Mouse (Mus musculus) kidney, embryonic 14.5 days (tissue): ENCODE results near the gene Shc4. TPM values are rescaled to one million over a fixed set of nuclear protein-coding genes. Genes with fewer than 3 reads are reported as not detected.

Experiments
- ATAC-seq: fragments of 200-750 bp; cut with Nextera tagmentation; 2 replicates; pipeline ENCODE4 v1.8.0; 2017; ENCODE audit warnings: moderate number of reproducible peaks, mild to moderate bottlenecking, moderate TSS enrichment, moderate library complexity; ENCODE audit not compliant: low FRiP score, low TSS enrichment
- H3K27ac ChIP-seq: fragments of 300-500 bp; sonication (generic); 2 replicates; pipeline ENCODE4 v1.5.1; 2014; ENCODE audit warnings: low read depth, mild to moderate bottlenecking, low read length, moderate library complexity, mixed read lengths
- H3K27me3 ChIP-seq: fragments of 300-500 bp; sonication (generic); 2 replicates; pipeline ENCODE4 v1.6.1; 2014; ENCODE audit warnings: mild to moderate bottlenecking, low read length; ENCODE audit not compliant: control insufficient read depth, insufficient read depth
- H3K36me3 ChIP-seq: fragments of 300-500 bp; sonication (generic); 2 replicates; pipeline ENCODE4 v1.6.1; 2014; ENCODE audit warnings: low read length, mixed read lengths; ENCODE audit not compliant: control insufficient read depth, insufficient read depth
- H3K4me1 ChIP-seq: fragments of 300-500 bp; sonication (generic); 2 replicates; pipeline ENCODE4 v1.6.1; 2014; ENCODE audit warnings: low read length, mixed read lengths; ENCODE audit not compliant: control insufficient read depth, insufficient read depth
- H3K4me2 ChIP-seq: fragments of 300-500 bp; sonication (generic); replicated peaks from 2 replicates; pipeline ENCODE4 v1.6.1; 2014; ENCODE audit warnings: low read depth, mild to moderate bottlenecking, low read length
- H3K4me3 ChIP-seq: fragments of 300-500 bp; sonication (generic); 2 replicates; pipeline ENCODE4 v1.5.1; 2014; ENCODE audit warnings: mild to moderate bottlenecking, low read length
- H3K9ac ChIP-seq: fragments of 300-500 bp; sonication (generic); 2 replicates; pipeline ENCODE4 v1.6.1; 2014; ENCODE audit warnings: low read depth, mild to moderate bottlenecking, low read length, moderate library complexity
- H3K9me3 ChIP-seq: fragments of 300-500 bp; sonication (generic); 2 replicates; pipeline ENCODE4 v1.6.1; 2016; ENCODE audit warnings: low read length; ENCODE audit not compliant: control insufficient read depth
- WGBS: fragments of 180-500 bp; shearing (Covaris S2); extraction: QIAGEN DNeasy Blood & Tissue Kit; methylation state at CpG from one replicate; pipeline ENCODE4 v1.1.7; 2014; 5-methylcytosine and 5-hydroxymethylcytosine counted together
- polyA plus RNA-seq: library from polyadenylated mRNA; unstranded; fragments of >200 nt; fragmentation: Nextera tagmentation; extraction: Ambion mirVana; gene quantifications from 2 replicates; pipeline ENCODE4 v1.2.1, GENCODE M21; 2014

The Shc4 gene
- polyA plus RNA-seq, 1 experiment from 2014 or later, result 1.6 TPM

- WGBS, result 68% methylated on average over 4 of the region's 4 CpGs
Measured at GRCm38 (mm10) chr2:125591895-125592294, 132.1 kb downstream of the Shc4 start.

DNA sequence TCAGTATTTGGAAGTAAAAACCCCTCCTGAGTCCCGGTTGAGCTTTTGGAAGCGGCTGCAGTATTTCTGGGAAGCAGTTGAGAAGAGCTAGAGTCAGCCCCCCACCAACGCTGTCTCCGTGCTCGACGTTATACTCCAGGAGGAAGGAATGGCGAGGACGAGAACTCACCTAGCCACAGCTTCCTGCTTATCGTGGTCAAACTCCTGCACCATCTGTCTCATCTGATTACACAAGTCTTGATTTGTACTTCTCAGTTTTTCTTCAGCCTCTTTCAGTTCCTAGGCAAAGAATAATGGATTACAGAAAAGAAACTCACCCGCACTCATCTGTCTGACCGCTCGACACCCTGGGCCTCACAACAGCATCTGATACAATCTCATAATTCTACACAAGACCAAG is 134.7 kb downstream of the Shc4 start:
- Histone ChIP-seq H3K9me3 (no peaks in the 10 kb centered on the region), H3K4me3 (no peak overlapping the region), H3K4me1 (no peaks in the 10 kb centered on the region), H3K36me3 (peaks cover 72% of the 10 kb centered on the region), H3K27ac (no peak overlapping the region), H3K4me2 (no peak overlapping the region), H3K9ac (no peak overlapping the region), H3K27me3 (no peaks in the 10 kb centered on the region)
- ATAC-seq, result no peak
- 92% methylated on average over 12 of the region's 12 CpGs for WGBS

More at GRCm38 (mm10) chr2:125591895-125592294, 132.1 kb downstream of the Shc4 start:
- Histone ChIP-seq H3K27me3 (no peaks in the 10 kb centered on the region), H3K36me3 (peaks cover 64% of the 10 kb centered on the region), H3K9ac (no peak overlapping the region), H3K27ac (no peak overlapping the region), H3K4me3 (no peak overlapping the region), H3K4me1 (no peaks in the 10 kb centered on the region), H3K4me2 (no peak overlapping the region), H3K9me3 (no peaks in the 10 kb centered on the region)
- ATAC-seq, result no peak

DNA sequence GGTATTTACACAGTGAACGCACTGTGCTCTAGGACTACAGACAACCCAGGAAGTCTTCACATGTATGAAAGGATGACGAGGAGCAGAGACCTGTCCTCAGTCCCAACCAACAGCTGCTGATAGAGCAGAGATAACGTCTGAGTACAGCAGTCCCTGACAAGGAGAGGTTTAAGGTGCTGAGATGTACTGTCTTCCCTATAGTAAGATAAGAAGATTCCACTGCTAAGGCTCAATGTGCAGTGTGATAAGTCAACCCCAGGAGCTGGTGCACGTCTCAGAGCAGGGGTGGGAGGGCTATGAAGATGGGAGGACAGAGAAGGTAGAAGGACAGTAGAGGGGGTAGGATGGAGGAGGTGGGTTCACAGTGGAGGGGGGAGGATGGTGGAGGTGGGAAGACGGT is 142.9 kb downstream of the Shc4 start:
- peaks cover 79% of the 10 kb centered on the region for H3K36me3 ChIP-seq

GRCm38 (mm10) chr2:125577670-125578069 is 146.3 kb downstream of the Shc4 start:
- 75% methylated on average over 4 of the region's 4 CpGs for WGBS
- Histone ChIP-seq H3K36me3 (peaks cover 77% of the 10 kb centered on the region), H3K9ac (no peak overlapping the region)

More for the DNA sequence above, 142.9 kb downstream of the Shc4 start:
- no peaks in the 10 kb centered on the region for H3K4me1 ChIP-seq
- no peaks in the 10 kb centered on the region for H3K9me3 ChIP-seq
- H3K4me3 ChIP-seq, result no peak overlapping the region
- H3K4me2 ChIP-seq, result no peak overlapping the region
- no peaks in the 10 kb centered on the region for H3K27me3 ChIP-seq
- 91% methylated on average over 5 of the region's 5 CpGs for WGBS
- ATAC-seq, result no peak
- H3K9ac ChIP-seq, result no peak overlapping the region
- H3K27ac ChIP-seq, result no peak overlapping the region

More at GRCm38 (mm10) chr2:125577670-125578069, 146.3 kb downstream of the Shc4 start:
- H3K4me3 ChIP-seq, result no peak overlapping the region
- no peaks in the 10 kb centered on the region for H3K4me1 ChIP-seq
- peaks cover 4% of the 10 kb centered on the region; the same call in 1 of the 2 replicates for H3K9me3 ChIP-seq
- ATAC-seq, result no peak
- H3K27me3 ChIP-seq, result no peaks in the 10 kb centered on the region
- no peak overlapping the region for H3K4me2 ChIP-seq
- H3K27ac ChIP-seq, result no peak overlapping the region

Other genes starting within 250 kb of the Shc4 start
- gene Gm9913, start 219.1 kb downstream of the Shc4 start, polyA plus RNA-seq, result 0.29 and 0.57 TPM in 2 replicates
- 10.9 and 19.8 TPM in 2 replicates for gene Fbn1, start 216.2 kb downstream of the Shc4 start, polyA plus RNA-seq
- 4.8 and 11.4 TPM in 2 replicates for gene Cep152, start 99.0 kb downstream of the Shc4 start, polyA plus RNA-seq
- gene Eid1, start 51.1 kb downstream of the Shc4 start, polyA plus RNA-seq, result 163 and 167 TPM in 2 replicates
- 15.7 and 26.7 TPM in 2 replicates for gene Secisbp2l, start 58.7 kb upstream of the Shc4 start, polyA plus RNA-seq
- 55.8 and 60.0 TPM in 2 replicates for gene Galk2, start 135.0 kb upstream of the Shc4 start, polyA plus RNA-seq
- 96.6 and 104 TPM in 2 replicates for gene Cops2, start 135.0 kb upstream of the Shc4 start, polyA plus RNA-seq